Mouse (Mus musculus) MEL (cell line): ENCODE data around the gene Tsc2. TPM values are rescaled to one million over a fixed set of nuclear protein-coding genes. Genes with fewer than 3 reads are reported as not detected.
A peak's percentile ranks its signal among the peaks of the same experiment; 100 is the strongest.

Experiments used
- DNase-seq: peaks from one replicate; pipeline ENCODE4 v3.0.0; 2011; ENCODE audit warnings: low read depth, low spot score
- H3K27ac ChIP-seq: 2 replicates; pipeline ENCODE4 v1.5.1; 2012; ENCODE audit warnings: low read depth, mild to moderate bottlenecking, control low read depth, low read length, moderate library complexity; ENCODE audit not compliant: control insufficient read depth
- H3K27me3 ChIP-seq, 2 experiments: fragments of 150-350 bp in 1 of 2; sonication (generic) in 1 of 2; 2 replicates each; pipeline ENCODE4 v1.6.1; 2012; ENCODE audit warnings: low read length in 2 of 2, mild to moderate bottlenecking in 2 of 2, improper control_type of control experiment in 1 of 2, moderate library complexity in 1 of 2; ENCODE audit not compliant: insufficient read depth in 2 of 2, control insufficient read depth in 1 of 2
- H3K36me3 ChIP-seq, 2 experiments: 2 replicates each; pipeline ENCODE4 v1.6.1; 2012 to 2014; ENCODE audit warnings: low read length in 2 of 2, improper control_type of control experiment in 1 of 2, inconsistent platforms in 1 of 2, mild to moderate bottlenecking in 1 of 2; ENCODE audit not compliant: insufficient read depth in 2 of 2, control insufficient read depth in 1 of 2
- H3K4me1 ChIP-seq, 2 experiments: fragments of 150-350 bp in 1 of 2; sonication (generic) in 1 of 2; 2 replicates each; pipeline ENCODE4 v1.6.1; 2012; ENCODE audit warnings: low read length in 2 of 2, improper control_type of control experiment in 1 of 2, mild to moderate bottlenecking in 1 of 2; ENCODE audit not compliant: insufficient read depth in 2 of 2, control insufficient read depth in 1 of 2
- H3K4me3 ChIP-seq, 2 experiments: fragments of 150-350 bp in 1 of 2; sonication (generic) in 1 of 2; 2 replicates each; pipeline ENCODE4 v1.5.1; 2012; ENCODE audit warnings: low read depth in 2 of 2, low read length in 2 of 2, mild to moderate bottlenecking in 2 of 2, moderate library complexity in 2 of 2, control low read depth in 1 of 2, improper control_type of control experiment in 1 of 2; ENCODE audit not compliant: control insufficient read depth in 1 of 2, insufficient read depth in 1 of 2
- H3K79me2 ChIP-seq: 2 replicates; pipeline ENCODE4 v1.6.1; 2012; ENCODE audit warnings: mild to moderate bottlenecking, low read length, moderate library complexity; ENCODE audit not compliant: control insufficient read depth, poor library complexity, insufficient read depth
- H3K9ac ChIP-seq: 2 replicates; pipeline ENCODE4 v1.6.1; 2012; ENCODE audit warnings: low read depth, mild to moderate bottlenecking, control low read depth, low read length, moderate library complexity; ENCODE audit not compliant: control insufficient read depth, poor library complexity, severe bottlenecking
- H3K9me3 ChIP-seq: fragments of 150-350 bp; sonication (generic); replicated peaks from 2 replicates; pipeline ENCODE4 v1.6.1; 2012; ENCODE audit warnings: mild to moderate bottlenecking, low read length, improper control_type of control experiment, moderate library complexity; ENCODE audit not compliant: insufficient read depth
- CTCF ChIP-seq, 3 experiments: IDR thresholded peaks in 2 of 3; conservative IDR thresholded peaks in 1 of 3; 2 replicates each; pipeline ENCODE4 v1.5.1; 2011 to 2012; ENCODE audit warnings: low read length in 3 of 3, low read depth in 2 of 3, mild to moderate bottlenecking in 2 of 3, improper control_type of control experiment in 1 of 3, inconsistent platforms in 1 of 3, mixed read lengths in 1 of 3, moderate library complexity in 1 of 3; ENCODE audit not compliant: control insufficient read depth in 1 of 3, insufficient read depth in 1 of 3, poor library complexity in 1 of 3, severe bottlenecking in 1 of 3
- GABPA ChIP-seq: IDR thresholded peaks from 2 replicates; pipeline ENCODE4 v1.6.1; 2012; ENCODE audit warnings: low read depth, mild to moderate bottlenecking, inconsistent platforms, low read length, improper control_type of control experiment, moderate library complexity
- GATA1 ChIP-seq: IDR thresholded peaks from 2 replicates; pipeline ENCODE4 v1.6.1; 2011; ENCODE audit warnings: low read depth, low read length, improper control_type of control experiment
- HCFC1 ChIP-seq: IDR thresholded peaks from 2 replicates; pipeline ENCODE4 v1.6.1; 2012; ENCODE audit warnings: low read depth, mild to moderate bottlenecking, inconsistent platforms, low read length, improper control_type of control experiment, moderate library complexity
- MAFK ChIP-seq: IDR thresholded peaks from 2 replicates; pipeline ENCODE4 v1.6.1; 2011; ENCODE audit warnings: low read depth, mild to moderate bottlenecking, low read length, improper control_type of control experiment, borderline replicate concordance
- MYC ChIP-seq: IDR thresholded peaks from 2 replicates; pipeline ENCODE4 v1.6.1; 2011; ENCODE audit warnings: low read depth, mild to moderate bottlenecking, low read length, improper control_type of control experiment, moderate library complexity
- RAD21 ChIP-seq: IDR thresholded peaks from 2 replicates; pipeline ENCODE4 v1.6.1; 2011; ENCODE audit warnings: mild to moderate bottlenecking, low read depth, low read length, improper control_type of control experiment
- SIN3A ChIP-seq: IDR thresholded peaks from 2 replicates; pipeline ENCODE4 v1.6.1; 2012; ENCODE audit warnings: low read length, improper control_type of control experiment, inconsistent platforms
- UBTF ChIP-seq: IDR thresholded peaks from 2 replicates; pipeline ENCODE4 v1.6.1; 2012; ENCODE audit warnings: low read depth, mild to moderate bottlenecking, inconsistent platforms, low read length, improper control_type of control experiment, moderate library complexity, borderline replicate concordance; ENCODE audit not compliant: insufficient read depth
- USF2 ChIP-seq, 2 experiments: IDR thresholded peaks; 2 replicates each; pipeline ENCODE4 v1.6.1; 2011 to 2012; ENCODE audit warnings: improper control_type of control experiment in 2 of 2, low read length in 2 of 2, borderline replicate concordance in 1 of 2, inconsistent platforms in 1 of 2, low read depth in 1 of 2, mild to moderate bottlenecking in 1 of 2; ENCODE audit not compliant: insufficient read depth in 1 of 2
- ZC3H11A ChIP-seq: IDR thresholded peaks from 2 replicates; pipeline ENCODE4 v1.6.1; 2012; ENCODE audit warnings: low read depth, mild to moderate bottlenecking, inconsistent platforms, low read length, improper control_type of control experiment
- ZMIZ1 ChIP-seq: IDR thresholded peaks from 2 replicates; pipeline ENCODE4 v1.6.1; 2012; ENCODE audit warnings: low read depth, mild to moderate bottlenecking, inconsistent platforms, low read length, improper control_type of control experiment, moderate library complexity
- polyA plus RNA-seq, 2 experiments: library from polyadenylated mRNA; stranded (reverse) in 1 of 2; unstranded in 1 of 2; fragments of >175 nt in 1 of 2; fragments of >200 nt in 1 of 2; gene quantifications; 2 replicates each; pipeline versions ENCODE4 v1.2.1 to v1.2.4; 2012; ENCODE audit warnings: low replicate concordance in 2 of 2, low read depth in 1 of 2; ENCODE audit not compliant: insufficient read length in 2 of 2, insufficient read depth in 1 of 2, missing spikeins in 1 of 2
- total RNA-seq: library from RNA; depleted of rRNA; stranded (reverse); fragments of 300-350 nt; gene quantifications from 2 replicates; pipeline ENCODE4 v1.2.3, GENCODE M21; 2012

Gene Tsc2
- total and polyA plus RNA-seq, 3 experiments = 48.8 to 99.2 TPM; not detected in 1

DNA sequence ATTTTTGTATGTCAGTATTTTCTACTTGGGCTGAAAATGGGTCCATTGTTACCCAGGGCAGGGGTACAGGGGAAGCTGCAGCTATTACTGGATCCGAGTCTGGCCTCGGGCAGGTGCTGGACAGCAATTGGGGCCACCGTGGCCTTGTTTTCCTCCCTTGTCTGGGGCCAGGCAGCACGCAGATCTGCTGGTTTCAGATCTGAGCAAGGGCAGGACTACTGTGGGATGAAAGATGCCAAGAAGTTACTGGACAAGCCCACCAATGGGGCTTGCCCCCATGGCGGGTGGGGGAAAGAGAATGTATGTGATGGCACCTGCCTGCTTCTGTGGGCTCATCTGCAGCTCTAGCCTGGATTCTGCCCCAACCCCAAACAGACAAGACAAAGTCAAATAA lies 36.4 kb downstream of the Tsc2 start:
- no peaks in the 10 kb centered on the region for H3K79me2 ChIP-seq
- H3K9ac ChIP-seq = no peak overlapping the region
- no peak overlapping the region for H3K4me3 ChIP-seq
- DNase-seq = no peak
- H3K9me3 ChIP-seq = no peaks in the 10 kb centered on the region
- H3K4me1 ChIP-seq = no peaks in the 10 kb centered on the region
- H3K27me3 ChIP-seq = no peaks in the 10 kb centered on the region
- H3K36me3 ChIP-seq = peaks cover 0 to 2% of the 10 kb centered on the region in 2 experiments; a peak in 2 of 4 replicates
- H3K27ac ChIP-seq = no peak overlapping the region
- TF ChIP-seq MAFK = no peak
- no peak for TF ChIP-seq SIN3A
- TF ChIP-seq GABPA = no peak
- no peak for TF ChIP-seq RAD21
- no peak for TF ChIP-seq HCFC1
- TF ChIP-seq GATA1 = no peak
- TF ChIP-seq USF2 (IDR thresholded peaks at IDR 0.05; ENCODE audit: borderline replicate concordance in 1 of 2, insufficient read depth in 1 of 2, low read depth in 1 of 2, low read length in 2 of 2) = no peak
- TF ChIP-seq ZC3H11A = no peak
- no peak for TF ChIP-seq UBTF
- TF ChIP-seq ZMIZ1 = no peak

DNA sequence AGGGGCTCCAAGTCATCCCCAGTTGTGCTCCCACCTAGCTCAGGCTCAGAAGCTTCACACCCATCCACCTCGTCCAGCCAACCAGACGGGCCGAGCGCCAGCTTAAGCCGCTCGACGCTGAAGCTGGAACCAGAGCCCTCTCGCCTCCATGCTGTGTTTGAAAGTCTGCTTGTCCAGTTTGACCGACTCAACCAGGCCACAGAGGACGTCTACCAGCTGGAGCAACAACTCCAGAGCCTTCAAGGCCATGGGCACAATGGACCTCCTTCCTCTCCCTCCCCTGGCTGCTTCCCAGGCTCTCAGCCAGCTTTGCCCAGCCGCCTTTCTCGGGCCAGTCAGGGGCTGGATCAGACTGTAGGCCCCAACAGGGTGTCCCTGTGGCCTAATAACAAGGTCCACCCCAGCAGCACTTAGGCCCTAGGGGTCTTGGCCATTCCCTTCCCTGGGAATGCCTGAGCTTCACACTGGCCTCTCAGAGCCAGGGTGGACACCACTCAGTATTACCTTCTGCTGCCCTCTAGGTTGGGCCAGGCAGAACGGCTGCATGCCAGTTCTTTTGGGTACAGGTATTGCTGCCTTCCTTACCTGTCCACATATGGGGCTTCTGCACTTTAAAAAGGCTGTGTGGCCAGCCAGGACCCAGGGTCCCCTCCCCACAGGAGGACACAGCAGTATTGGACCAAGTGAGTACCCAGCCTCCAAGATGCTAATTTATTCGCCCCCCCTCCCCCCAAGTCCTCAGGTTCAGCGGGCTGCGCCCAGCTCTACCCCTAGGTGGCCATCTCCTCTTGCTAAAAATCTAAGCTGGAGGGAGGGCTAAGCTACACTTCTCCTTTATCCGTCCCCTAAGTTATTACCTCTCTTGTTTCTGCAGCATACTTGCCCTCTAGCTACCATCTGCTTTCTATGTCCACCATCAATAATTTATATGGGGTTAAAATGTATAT lies 37.0 kb downstream of the Tsc2 start:
- peaks cover 0 to 2% of the 10 kb centered on the region in 2 experiments; a peak in 2 of 4 replicates for H3K36me3 ChIP-seq
- H3K79me2 ChIP-seq = no peaks in the 10 kb centered on the region

More for the DNA sequence above, 37.0 kb downstream of the Tsc2 start:
- peak; percentile 32 for DNase-seq
- H3K9me3 ChIP-seq = no peaks in the 10 kb centered on the region
- H3K4me1 ChIP-seq = no peaks in the 10 kb centered on the region
- H3K4me3 ChIP-seq = no peak overlapping the region
- H3K9ac ChIP-seq = no peak overlapping the region
- TF ChIP-seq MYC (no peak), RAD21 (peak; percentile 19), CTCF (IDR thresholded peaks at IDR 0.05 in 2 of 3, conservative IDR thresholded peaks at IDR 0.05 in 1 of 3; ENCODE audit: control insufficient read depth in 1 of 3, insufficient read depth in 1 of 3, low read depth in 2 of 3, low read length in 3 of 3, poor library complexity in 1 of 3, severe bottlenecking in 1 of 3) (peak in 2 of 3 experiments; percentile 28 to 36; a peak in 4 of 6 replicates)
- no peaks in the 10 kb centered on the region for H3K27me3 ChIP-seq
- H3K27ac ChIP-seq = no peak overlapping the region
